Mouse (Mus musculus) mouse embryonic stem cell (cell line): ENCODE measurements around the gene Dntt.

Source experiments
- in situ Hi-C, 2 experiments: fragments of 300-500 bp; cut with MboI; formaldehyde crosslinking; loops; 1 replicate in 1 of 2; 3 replicates in 1 of 2; pipeline ENCODE4 v1.14.3; 2019 to 2020; ENCODE audit warnings: low sequenced_read_pairs in 2 of 2, low pct_unique_long_range_greater_than_20kb in 1 of 2, mixed read lengths in 1 of 2; ENCODE audit not compliant: unreplicated experiment in 1 of 2

The Dntt gene

GRCm38 (mm10) chr19:41007326-41007725 lies 21.7 kb upstream of the Dntt start:
- in situ Hi-C loops, result loop anchor here in 1 of 2 experiments (25.0 kb wide), 1 partner anchor 245 kb away; no protein-coding TSS in a partner anchor

- in situ Hi-C loops, result loop anchor here in 1 of 2 experiments (25.0 kb wide), 1 partner anchor 245 kb away; no protein-coding TSS in a partner anchor
Measured at GRCm38 (mm10) chr19:41007733-41008132, 21.3 kb upstream of the Dntt start.

GRCm38 (mm10) chr19:41008674-41009395 lies 20.2 kb upstream of the Dntt start:
- in situ Hi-C loops, result loop anchor here in 1 of 2 experiments (25.0 kb wide), 1 partner anchor 247 kb away; no protein-coding TSS in a partner anchor

- in situ Hi-C loops, result loop anchor here in 1 of 2 experiments (25.0 kb wide), 1 partner anchor 249 kb away; no protein-coding TSS in a partner anchor
Measured at GRCm38 (mm10) chr19:41011676-41012075, 17.4 kb upstream of the Dntt start.

- in situ Hi-C loops, result loop anchor here in 1 of 2 experiments (25.0 kb wide), 1 partner anchor 251 kb away; no protein-coding TSS in a partner anchor
Measured at GRCm38 (mm10) chr19:41013591-41013990, 15.5 kb upstream of the Dntt start.

- in situ Hi-C loops, result loop anchor here in 1 of 2 experiments (25.0 kb wide), 1 partner anchor 252 kb away; no protein-coding TSS in a partner anchor
Measured at GRCm38 (mm10) chr19:41014003-41014402, 15.1 kb upstream of the Dntt start.

- in situ Hi-C loops, result loop anchor here in 1 of 2 experiments (25.0 kb wide), 1 partner anchor 254 kb away; no protein-coding TSS in a partner anchor
Measured at GRCm38 (mm10) chr19:41015951-41016716, 12.9 kb upstream of the Dntt start.

- in situ Hi-C loops, result loop anchor here in 1 of 2 experiments (25.0 kb wide), 1 partner anchor 257 kb away; no protein-coding TSS in a partner anchor
Measured at GRCm38 (mm10) chr19:41019164-41019675, 9.9 kb upstream of the Dntt start.

GRCm38 (mm10) chr19:41020537-41020936 lies 8.5 kb upstream of the Dntt start:
- in situ Hi-C loops, result loop anchor here in 1 of 2 experiments (25.0 kb wide), 1 partner anchor 258 kb away; no protein-coding TSS in a partner anchor

- in situ Hi-C loops, result loop anchor here in 1 of 2 experiments (25.0 kb wide), 1 partner anchor 260 kb away; no protein-coding TSS in a partner anchor
Measured at GRCm38 (mm10) chr19:41022244-41022643, 6.8 kb upstream of the Dntt start.

- in situ Hi-C loops, result no loop called here
Measured at GRCm38 (mm10) chr19:41026551-41026950, 2.5 kb upstream of the Dntt start.

GRCm38 (mm10) chr19:41027024-41027423 lies 2.1 kb upstream of the Dntt start:
- in situ Hi-C loops, result no loop called here

- in situ Hi-C loops, result no loop called here
Measured at GRCm38 (mm10) chr19:41027601-41028000, 1.5 kb upstream of the Dntt start.

- in situ Hi-C loops, result no loop called here
Measured at GRCm38 (mm10) chr19:41030161-41030560, 1.1 kb downstream of the Dntt start.

- in situ Hi-C loops, result no loop called here
Measured at GRCm38 (mm10) chr19:41031009-41031408, 1.9 kb downstream of the Dntt start.

- in situ Hi-C loops, result no loop called here
Measured at GRCm38 (mm10) chr19:41031869-41032268, 2.8 kb downstream of the Dntt start.

- in situ Hi-C loops, result no loop called here
Measured at GRCm38 (mm10) chr19:41035809-41036551, 6.9 kb downstream of the Dntt start.

- in situ Hi-C loops, result no loop called here
Measured at GRCm38 (mm10) chr19:41039110-41039509, 10.0 kb downstream of the Dntt start.
